Mouse (Mus musculus) G1E (cell line): Measurements from ENCODE around the gene Gdap2. TPM values are rescaled to one million over a fixed set of nuclear protein-coding genes. Genes with fewer than 3 reads are reported as not detected.

Experiments used
- ATAC-seq: 2 replicates; pipeline ENCODE4 v1.8.0; 2016; ENCODE audit warnings: mild to moderate bottlenecking; ENCODE audit not compliant: insufficient number of reproducible peaks, poor library complexity, low FRiP score, severe bottlenecking; ENCODE audit errors: extremely low read depth
- DNase-seq: peaks from one replicate; pipeline ENCODE4 v3.0.0; 2012; ENCODE audit warnings: low spot score
- H3K27me3 ChIP-seq: 2 replicates; pipeline ENCODE4 v1.6.1; 2012; ENCODE audit warnings: mild to moderate bottlenecking, low read length, inconsistent platforms; ENCODE audit not compliant: insufficient read depth
- H3K36me3 ChIP-seq: replicated peaks from 2 replicates; pipeline ENCODE3; 2012; ENCODE audit warnings: mild to moderate bottlenecking, inconsistent platforms
- H3K4me1 ChIP-seq: 2 replicates; pipeline ENCODE4 v1.6.1; 2012; ENCODE audit warnings: low read depth, low read length, inconsistent platforms, mixed read lengths; ENCODE audit not compliant: insufficient read depth
- H3K4me3 ChIP-seq: 2 replicates; pipeline ENCODE4 v1.5.1; 2012; ENCODE audit warnings: low read depth, mild to moderate bottlenecking, inconsistent platforms, low read length, moderate library complexity, mixed read lengths
- H3K9me3 ChIP-seq: replicated peaks from 2 replicates; pipeline ENCODE4 v1.6.1; 2012; ENCODE audit warnings: inconsistent platforms
- CTCF ChIP-seq: IDR thresholded peaks from 2 replicates; pipeline ENCODE4 v1.5.1; 2012; ENCODE audit warnings: low read depth, low read length, inconsistent platforms, mixed read lengths
- GATA1 ChIP-seq: IDR thresholded peaks from 2 replicates; pipeline ENCODE4 v1.6.1; 2012; ENCODE audit warnings: borderline replicate concordance, low read length, inconsistent platforms, mixed read lengths
- GATA2 ChIP-seq: IDR thresholded peaks from 2 replicates; pipeline ENCODE4 v1.6.1; 2012; ENCODE audit warnings: low read depth, low read length, inconsistent platforms, borderline replicate concordance
- POLR2AphosphoS5 ChIP-seq: IDR thresholded peaks from 2 replicates; pipeline ENCODE4 v1.6.1; 2012; ENCODE audit warnings: low read depth, low read length, inconsistent platforms; ENCODE audit not compliant: insufficient replicate concordance
- TAL1 ChIP-seq: conservative IDR thresholded peaks from 2 replicates; pipeline ENCODE4 v1.6.1; 2012; ENCODE audit warnings: low read depth, low read length, inconsistent platforms, mixed read lengths
- polyA plus RNA-seq: library from polyadenylated mRNA; stranded (reverse); fragments of >175 nt; gene quantifications from 2 replicates; pipeline ENCODE4 v1.2.3, GENCODE M21; 2012
- total RNA-seq, 2 experiments: library from RNA; stranded (forward) in 1 of 2; stranded (reverse) in 1 of 2; fragments of 200-1000 nt in 1 of 2; fragments of >200 nt in 1 of 2; fragmentation: Nextera tagmentation in 1 of 2; gene quantifications; 2 replicates each; pipeline ENCODE4 v1.2.3; 2014 to 2017

The Gdap2 gene
- total and polyA plus RNA-seq, 3 experiments = 2.6 to 42.7 (median 41.7) TPM

DNA sequence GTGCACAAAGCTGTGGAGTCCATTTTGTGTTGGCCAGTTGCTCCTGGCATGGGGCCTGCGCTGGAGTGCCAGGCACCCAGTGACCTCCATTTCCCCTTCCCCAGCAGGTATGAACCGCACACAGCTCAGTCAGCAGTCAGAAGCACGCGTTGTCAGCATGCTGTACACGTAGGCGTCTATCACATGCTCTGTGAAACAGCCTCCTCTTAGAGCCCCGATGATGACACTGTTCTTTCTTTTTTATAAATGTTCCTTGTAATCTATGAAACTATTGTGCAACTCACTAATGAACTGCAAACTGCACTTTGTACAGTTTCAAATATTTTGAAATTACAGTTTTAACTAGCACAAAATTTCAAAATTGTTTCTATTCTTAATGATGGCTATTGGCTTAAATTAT, 39.4 kb downstream of the Gdap2 start:
- no peaks in the 10 kb centered on the region for H3K4me1 ChIP-seq
- H3K4me3 ChIP-seq = no peak overlapping the region
- ATAC-seq = no peak
- TF ChIP-seq GATA1 (no peak), GATA2 (no peak), CTCF (no peak), TAL1 (no peak), POLR2AphosphoS5 (no peak)
- H3K9me3 ChIP-seq = no peaks in the 10 kb centered on the region
- peaks cover 79% of the 10 kb centered on the region for H3K36me3 ChIP-seq
- DNase-seq = no peak
- H3K27me3 ChIP-seq = no peaks in the 10 kb centered on the region

- H3K9me3 ChIP-seq = no peaks in the 10 kb centered on the region
- DNase-seq (no peak), ATAC-seq (no peak)
- no peaks in the 10 kb centered on the region for H3K4me1 ChIP-seq
- H3K27me3 ChIP-seq = no peaks in the 10 kb centered on the region
- TF ChIP-seq TAL1 = no peak
- TF ChIP-seq POLR2AphosphoS5 = no peak
- no peak for TF ChIP-seq GATA1
- no peak for TF ChIP-seq GATA2
- no peak for TF ChIP-seq CTCF
- H3K4me3 ChIP-seq = no peak overlapping the region
- peaks cover 49% of the 10 kb centered on the region for H3K36me3 ChIP-seq
These were observed 44.8 kb downstream of the Gdap2 start for GRCm38 (mm10) chr3:100206973-100207372.

DNA sequence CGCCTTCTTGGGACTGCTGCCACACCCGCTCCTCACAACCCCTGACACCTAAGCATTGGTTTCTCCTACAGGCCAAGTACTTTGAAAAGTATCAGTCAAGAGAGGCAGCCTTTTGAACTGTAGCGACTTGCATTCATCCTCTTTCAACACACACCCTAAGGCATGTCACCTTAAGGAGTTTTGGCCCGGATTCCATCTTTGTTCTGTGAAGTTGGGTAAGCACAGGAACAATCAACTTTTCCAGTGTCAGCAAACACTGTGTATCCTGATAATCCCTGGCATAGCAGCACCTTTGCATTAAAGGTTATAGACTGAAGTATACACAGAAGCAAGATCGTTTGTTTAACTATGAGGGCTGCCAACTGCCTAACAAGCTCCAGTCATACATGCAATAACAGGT, 53.3 kb downstream of the Gdap2 start:
- DNase-seq = no peak
- H3K4me1 ChIP-seq = no peaks in the 10 kb centered on the region
- H3K36me3 ChIP-seq = no peaks in the 10 kb centered on the region
- TF ChIP-seq GATA2 (no peak), TAL1 (no peak), CTCF (no peak), GATA1 (no peak), POLR2AphosphoS5 (no peak)
- no peaks in the 10 kb centered on the region for H3K9me3 ChIP-seq
- no peak overlapping the region for H3K4me3 ChIP-seq
- no peak for ATAC-seq
- no peaks in the 10 kb centered on the region for H3K27me3 ChIP-seq

GRCm38 (mm10) chr3:100225326-100225959, 63.3 kb downstream of the Gdap2 start:
- no peaks in the 10 kb centered on the region for H3K4me1 ChIP-seq
- no peaks in the 10 kb centered on the region for H3K9me3 ChIP-seq
- H3K4me3 ChIP-seq = no peak overlapping the region
- no peak for DNase-seq
- TF ChIP-seq GATA1 (no peak), GATA2 (no peak), CTCF (no peak), TAL1 (no peak), POLR2AphosphoS5 (no peak)
- 0 out of 2 replicates have a peak, but pooled peaks cover 3% of the 10 kb centered on the region for H3K27me3 ChIP-seq
- ATAC-seq = no peak
- H3K36me3 ChIP-seq = no peaks in the 10 kb centered on the region

GRCm38 (mm10) chr3:100227509-100227908, 65.3 kb downstream of the Gdap2 start:
- ATAC-seq (no peak), DNase-seq (no peak)
- Histone ChIP-seq H3K4me1 (no peaks in the 10 kb centered on the region), H3K9me3 (no peaks in the 10 kb centered on the region), H3K36me3 (no peaks in the 10 kb centered on the region), H3K4me3 (no peak overlapping the region), H3K27me3 (0 out of 2 replicates have a peak, but pooled peaks cover 3% of the 10 kb centered on the region)
- TF ChIP-seq GATA1 (no peak), GATA2 (no peak), POLR2AphosphoS5 (no peak), CTCF (no peak)

DNA sequence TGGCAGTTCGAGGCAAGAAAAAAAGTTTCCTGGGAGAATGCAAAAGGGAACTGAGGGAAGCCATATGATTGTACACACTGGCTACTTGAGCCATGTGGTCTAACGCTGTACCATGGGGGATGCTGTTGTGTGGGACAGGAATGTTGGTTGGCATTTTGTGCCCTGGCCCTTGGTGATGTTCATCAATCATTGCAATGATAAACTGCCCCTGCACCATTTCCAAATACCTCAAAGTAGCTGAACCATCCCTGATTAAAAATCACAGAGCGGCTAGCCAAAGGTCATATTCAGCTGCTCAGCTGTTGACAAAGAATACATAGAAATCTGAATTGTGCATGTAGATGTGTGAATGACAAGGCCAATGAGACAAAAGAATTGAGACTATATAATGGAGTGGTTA, 66.8 kb downstream of the Gdap2 start:
- Histone ChIP-seq H3K9me3 (no peaks in the 10 kb centered on the region), H3K4me3 (no peak overlapping the region), H3K4me1 (no peaks in the 10 kb centered on the region), H3K36me3 (no peaks in the 10 kb centered on the region), H3K27me3 (0 out of 2 replicates have a peak, but pooled peaks cover 2% of the 10 kb centered on the region)
- TF ChIP-seq POLR2AphosphoS5 = no peak
- no peak for DNase-seq
- no peak for ATAC-seq
